Mouse (Mus musculus) stomach, postnatal 0 days (tissue): Measurements from ENCODE around the gene Babam2.

Experiments used
- CTCF ChIP-seq: IDR thresholded peaks from 2 replicates; pipeline ENCODE4 v1.5.1; 2016; ENCODE audit warnings: antibody characterized with exemption, low read depth, mild to moderate bottlenecking, moderate library complexity
- EP300 ChIP-seq: optimal IDR thresholded peaks from 2 replicates; pipeline ENCODE3; 2016; ENCODE audit warnings: antibody characterized with exemption

DNA sequence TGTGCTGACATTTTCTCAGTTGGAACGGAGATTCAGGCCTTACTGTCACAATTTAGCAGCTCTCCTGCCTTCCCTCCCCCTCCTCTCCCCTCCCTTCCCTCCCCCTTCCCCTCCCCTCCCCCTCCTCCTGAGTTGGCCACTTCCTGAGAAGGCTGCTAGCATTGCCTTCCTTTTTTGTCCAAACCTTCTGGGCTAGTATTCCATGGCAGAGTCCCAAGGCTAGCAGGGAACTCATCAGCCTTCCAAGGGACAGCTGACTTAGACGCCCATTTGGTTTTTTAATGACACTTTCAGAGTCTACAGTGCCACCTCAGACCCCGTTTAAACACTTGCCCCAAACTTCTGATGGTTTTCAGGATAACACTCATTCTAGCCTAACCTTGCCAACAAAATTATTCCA lies 430.4 kb downstream of the Babam2 start:
- no peak for TF ChIP-seq EP300
- no peak for TF ChIP-seq CTCF
